Comparison of ENCODE assay signal across 9 mouse cellular contexts in genomic region chr5:54181327-54181863, GRCm38 (mm10).
DNase-seq lines count a peak whose midpoint lies in the region; ATAC-seq and TF ChIP-seq lines count a peak whose summit lies in the region.
"Had no signal": no experiment of that assay in that cellular context is flagged by ENCODE, and none has a peak within 500 bp of the region (broad histone marks: within the 10 kb centered on the region; RNA-seq: fewer than 3 reads in every experiment).

No protein-coding gene starts in this region.

- H3K36me3 ChIP-seq in heart, embryonic 12.5 days = no peaks in the 10 kb centered on the region
- no peaks in the 10 kb centered on the region for H3K36me3 ChIP-seq in heart, postnatal 0 days (replicated peaks; ENCODE audit: control insufficient read depth, insufficient read depth, low read length)
- H3K36me3 ChIP-seq in midbrain, embryonic 16.5 days (ENCODE audit: control insufficient read depth, insufficient read depth, low read length) = no peaks in the 10 kb centered on the region
- H3K36me3 ChIP-seq in liver, postnatal 0 days (replicated peaks; ENCODE audit: insufficient read depth, low read length) = no peaks in the 10 kb centered on the region

- peak overlapping the region; percentile 86 for H3K27ac ChIP-seq in heart, embryonic 12.5 days (ENCODE audit: poor library complexity, severe bottlenecking)
- H3K27ac ChIP-seq in heart, postnatal 0 days (ENCODE audit: low read depth) = peak overlapping the region; percentile 24
- peak overlapping the region; percentile 43; the same call in 1 of the 2 replicates for H3K27ac ChIP-seq in midbrain, embryonic 16.5 days (ENCODE audit: low read length)
- H3K27ac ChIP-seq in liver, postnatal 0 days (ENCODE audit: low read depth) = no peak overlapping the region

- no peaks in the 10 kb centered on the region for H3K27me3 ChIP-seq in heart, embryonic 12.5 days (replicated peaks)
- no peaks in the 10 kb centered on the region for H3K27me3 ChIP-seq in heart, postnatal 0 days (ENCODE audit: control insufficient read depth, insufficient read depth, low read length)
- no peaks in the 10 kb centered on the region for H3K27me3 ChIP-seq in midbrain, embryonic 16.5 days (ENCODE audit: control insufficient read depth, insufficient read depth, low read depth, low read length)
- H3K27me3 ChIP-seq in liver, postnatal 0 days (ENCODE audit: insufficient read depth, low read length) = no peaks in the 10 kb centered on the region

- WGBS in heart, embryonic 12.5 days = 27% methylated on average over 13 of the region's 13 CpGs
- 50% methylated on average over 13 of the region's 13 CpGs for WGBS in heart, postnatal 0 days
- WGBS in midbrain, embryonic 16.5 days = 13% methylated on average over 13 of the region's 13 CpGs
- WGBS in liver, postnatal 0 days (ENCODE audit: insufficient replicate concordance) = 27% methylated on average over 13 of the region's 13 CpGs

- no peak for TF ChIP-seq EP300 in heart, postnatal 0 days (IDR thresholded peaks at IDR 0.05; ENCODE audit: low read depth)
- no peak for TF ChIP-seq EP300 in liver, postnatal 0 days (IDR thresholded peaks at IDR 0.05; ENCODE audit: low read depth)

- 0 out of 2 replicates have a peak, but pooled peaks cover 5% of the 10 kb centered on the region for H3K9me3 ChIP-seq in heart, embryonic 12.5 days (replicated peaks)
- H3K9me3 ChIP-seq in heart, postnatal 0 days (replicated peaks; ENCODE audit: control insufficient read depth, low read length) = no peaks in the 10 kb centered on the region
- no peaks in the 10 kb centered on the region for H3K9me3 ChIP-seq in midbrain, embryonic 16.5 days (replicated peaks; ENCODE audit: control insufficient read depth, low read length, poor library complexity, severe bottlenecking)
- H3K9me3 ChIP-seq in liver, postnatal 0 days (ENCODE audit: low read length) = no peaks in the 10 kb centered on the region

- H3K4me3 ChIP-seq in heart, embryonic 12.5 days = no peak overlapping the region
- no peak overlapping the region for H3K4me3 ChIP-seq in heart, postnatal 0 days (ENCODE audit: low read depth, low read length)
- H3K4me3 ChIP-seq in midbrain, embryonic 16.5 days (ENCODE audit: low read depth, low read length) = peak overlapping the region; percentile 18
- H3K4me3 ChIP-seq in liver, postnatal 0 days (ENCODE audit: low read depth, low read length) = no peak overlapping the region

- no peak for TF ChIP-seq POLR2A in brain, embryonic 14.5 days (IDR thresholded peaks at IDR 0.05; ENCODE audit: borderline replicate concordance, extremely low read depth, insufficient read depth, insufficient read length, poor library complexity, severe bottlenecking)

- H3K4me2 ChIP-seq in heart, embryonic 12.5 days = peak overlapping the region; percentile 34
- no peak overlapping the region for H3K4me2 ChIP-seq in heart, postnatal 0 days (ENCODE audit: low read depth, low read length)
- H3K4me2 ChIP-seq in midbrain, embryonic 16.5 days (ENCODE audit: low read length) = peak overlapping the region; percentile 52
- H3K4me2 ChIP-seq in liver, postnatal 0 days (ENCODE audit: low read depth, low read length) = no peak overlapping the region

- DNase-seq in heart, adult 9 months (ENCODE audit: low spot score in 2 of 2) = no peak
- DNase-seq in brain, embryonic 14.5 days (ENCODE audit: low read depth) = peak; percentile 84
- no peak for DNase-seq in heart, postnatal 0 days (ENCODE audit: low spot score)
- DNase-seq in liver, postnatal 0 days = no peak
- DNase-seq in lung, adult 18-20 months = no peak
- DNase-seq in cerebellum, postnatal 36 days = no peak
- DNase-seq: B cell, adult 2 months had no signal

- H3K4me1 ChIP-seq in heart, embryonic 12.5 days (replicated peaks) = peaks cover 35% of the 10 kb centered on the region
- H3K4me1 ChIP-seq in heart, postnatal 0 days (ENCODE audit: control insufficient read depth, insufficient read depth) = peaks cover 20% of the 10 kb centered on the region
- H3K4me1 ChIP-seq in midbrain, embryonic 16.5 days (ENCODE audit: control insufficient read depth, insufficient read depth, low read length) = peaks cover 16% of the 10 kb centered on the region
- H3K4me1 ChIP-seq in liver, postnatal 0 days (ENCODE audit: insufficient read depth) = peaks cover 4% of the 10 kb centered on the region

- ATAC-seq in heart, embryonic 12.5 days (ENCODE audit: insufficient number of reproducible peaks, low FRiP score) = no peak
- no peak for ATAC-seq in heart, postnatal 0 days (ENCODE audit: insufficient read depth, low read depth)
- peak; percentile 79 for ATAC-seq in midbrain, embryonic 16.5 days
- ATAC-seq in liver, postnatal 0 days = no peak

- TF ChIP-seq CTCF in brain, embryonic 14.5 days (IDR thresholded peaks at IDR 0.05; ENCODE audit: borderline replicate concordance, extremely low read depth, insufficient read depth, insufficient read length) = no peak
- TF ChIP-seq CTCF in heart, postnatal 0 days (IDR thresholded peaks at IDR 0.05; ENCODE audit: low read depth) = no peak
- no peak for TF ChIP-seq CTCF in liver, postnatal 0 days (IDR thresholded peaks at IDR 0.05; ENCODE audit: low read depth)

- no peak overlapping the region for H3K9ac ChIP-seq in heart, embryonic 12.5 days
- H3K9ac ChIP-seq in heart, postnatal 0 days (replicated peaks; ENCODE audit: low read depth, low read length) = no peak overlapping the region
- peak overlapping the region; percentile 21 for H3K9ac ChIP-seq in midbrain, embryonic 16.5 days (ENCODE audit: low read depth, low read length)
- no peak overlapping the region for H3K9ac ChIP-seq in liver, postnatal 0 days (replicated peaks)

Comparison
In these comparisons a context has a peak if more than half of its experiments do, and no peak if none do; other contexts are left out.
1. H3K4me2 ChIP-seq: peak in heart, embryonic 12.5 days (single experiment) and midbrain, embryonic 16.5 days (single experiment); none in heart, postnatal 0 days (single experiment) and liver, postnatal 0 days (single experiment).